Mouse (Mus musculus): ENCODE measurements around the gene Batf2. TPM values are rescaled to one million over a fixed set of nuclear protein-coding genes. Genes with fewer than 3 reads are reported as not detected.

Batf2 gene
- 1 to 10 TPM in 1 of 2 experiments, under 1 TPM in 1; 0.81 to 2.0 TPM for total RNA-seq (2021)
- long read RNA-seq, experiment 1, partial matches to known transcripts, result 0 of 5 reads
- long read RNA-seq, experiment 1, other reads (novel, unspliced or antisense), result 5 of 5 reads
- long read RNA-seq, experiment 2, partial matches to known transcripts, result 0 of 2 reads
- long read RNA-seq, experiment 2, other reads (novel, unspliced or antisense), result 2 of 2 reads

- DNase-seq (ENCODE audit: low spot score in 2 of 2), result peak; percentile 74 to 87
Measured at GRCm38 (mm10) chr19:6140678-6141393, at the start of gene Batf2. Gene Batf2 (plus strand): TSS chr19:6140983.

- no peak for DNase-seq (ENCODE audit: low spot score in 2 of 2)
Measured at GRCm38 (mm10) chr19:6094119-6094518, 46.7 kb upstream of the Batf2 start, which contains the start of gene AC131692.1. Gene AC131692.1 (plus strand): TSS chr19:6094419.

- no peak for DNase-seq (ENCODE audit: low spot score in 2 of 2)
Measured at GRCm38 (mm10) chr19:6097847-6098246, 42.9 kb upstream of the Batf2 start.

- DNase-seq (ENCODE audit: low spot score in 2 of 2), result no peak
Measured at GRCm38 (mm10) chr19:6101186-6101585, 39.6 kb upstream of the Batf2 start.

GRCm38 (mm10) chr19:6102169-6102853 is 38.5 kb upstream of the Batf2 start:
- no peak for DNase-seq (ENCODE audit: low spot score in 2 of 2)

GRCm38 (mm10) chr19:6104476-6104875 is 36.3 kb upstream of the Batf2 start:
- DNase-seq (ENCODE audit: low spot score in 2 of 2), result no peak

- no peak for DNase-seq (ENCODE audit: low spot score in 2 of 2)
Measured at GRCm38 (mm10) chr19:6105586-6105985, 35.2 kb upstream of the Batf2 start, which contains the start of gene Naaladl1. Gene Naaladl1 (plus strand): TSS chr19:6105782.

- no peak for DNase-seq (ENCODE audit: low spot score in 2 of 2)
Measured at GRCm38 (mm10) chr19:6113116-6113515, 27.7 kb upstream of the Batf2 start.

GRCm38 (mm10) chr19:6116113-6116850 is 24.5 kb upstream of the Batf2 start:
- no peak for DNase-seq (ENCODE audit: low spot score in 2 of 2)

GRCm38 (mm10) chr19:6117346-6117985 is 23.3 kb upstream of the Batf2 start:
- no peak for DNase-seq (ENCODE audit: low spot score in 2 of 2)

- DNase-seq (ENCODE audit: low spot score in 2 of 2), result peak; percentile 62 to 72
Measured at GRCm38 (mm10) chr19:6117986-6118676, 22.7 kb upstream of the Batf2 start, which contains the start of gene Sac3d1. Gene Sac3d1 (minus strand): TSS chr19:6118650.

- no peak for DNase-seq (ENCODE audit: low spot score in 2 of 2)
Measured at GRCm38 (mm10) chr19:6118677-6119185, 22.1 kb upstream of the Batf2 start.

- no peak for DNase-seq (ENCODE audit: low spot score in 2 of 2)
Measured at GRCm38 (mm10) chr19:6121761-6122160, 19.0 kb upstream of the Batf2 start.

GRCm38 (mm10) chr19:6123330-6123729 is 17.5 kb upstream of the Batf2 start:
- no peak for DNase-seq (ENCODE audit: low spot score in 2 of 2)

GRCm38 (mm10) chr19:6124898-6125297 is 15.9 kb upstream of the Batf2 start:
- DNase-seq (ENCODE audit: low spot score in 2 of 2), result no peak

- no peak for DNase-seq (ENCODE audit: low spot score in 2 of 2)
Measured at GRCm38 (mm10) chr19:6126289-6126688, 14.5 kb upstream of the Batf2 start.

GRCm38 (mm10) chr19:6126789-6127580 is 13.8 kb upstream of the Batf2 start:
- DNase-seq (ENCODE audit: low spot score in 2 of 2), result no peak

GRCm38 (mm10) chr19:6127760-6128341 is 12.9 kb upstream of the Batf2 start, which contains the start of gene Snx15:
Gene Snx15 (minus strand): TSS chr19:6128304.
- peak; percentile 70 to 92 for DNase-seq (ENCODE audit: low spot score in 2 of 2)

Measured in adrenal gland, postnatal 4 days (tissue).